Mouse (Mus musculus) forebrain, embryonic 15.5 days (tissue): ENCODE results near the gene AL607142.1. TPM values are rescaled to one million over a fixed set of nuclear protein-coding genes. Genes with fewer than 3 reads are reported as not detected.
A peak's percentile ranks its signal among the peaks of the same experiment; 100 is the strongest.

Experiments
- ATAC-seq: fragments of 200-750 bp; cut with Nextera tagmentation; replicated peaks from 2 replicates; pipeline ENCODE4 v1.8.0; 2017; ENCODE audit warnings: mild to moderate bottlenecking, moderate TSS enrichment, moderate library complexity
- H3K27ac ChIP-seq: fragments of 300-500 bp; sonication (generic); replicated peaks from 2 replicates; pipeline ENCODE4 v1.5.1; 2015; ENCODE audit warnings: mild to moderate bottlenecking, inconsistent platforms
- H3K27me3 ChIP-seq: fragments of 300-500 bp; sonication (generic); 2 replicates; pipeline ENCODE4 v1.6.1; 2015; ENCODE audit warnings: inconsistent platforms
- H3K36me3 ChIP-seq: fragments of 300-500 bp; sonication (generic); 2 replicates; pipeline ENCODE4 v1.6.1; 2015; ENCODE audit warnings: mild to moderate bottlenecking, inconsistent platforms
- H3K4me1 ChIP-seq: fragments of 300-500 bp; sonication (generic); 2 replicates; pipeline ENCODE4 v1.6.1; 2015; ENCODE audit warnings: inconsistent platforms
- H3K4me2 ChIP-seq: fragments of 300-500 bp; sonication (generic); replicated peaks from 2 replicates; pipeline ENCODE4 v1.6.1; 2015; ENCODE audit warnings: mild to moderate bottlenecking, inconsistent platforms
- H3K4me3 ChIP-seq: fragments of 300-500 bp; sonication (generic); 2 replicates; pipeline ENCODE4 v1.5.1; 2015; ENCODE audit warnings: mild to moderate bottlenecking, inconsistent platforms
- H3K9ac ChIP-seq: fragments of 300-500 bp; sonication (generic); replicated peaks from 2 replicates; pipeline ENCODE4 v1.6.1; 2015; ENCODE audit warnings: mild to moderate bottlenecking, inconsistent platforms
- H3K9me3 ChIP-seq: fragments of 300-500 bp; sonication (generic); 2 replicates; pipeline ENCODE4 v1.6.1; 2016; ENCODE audit warnings: inconsistent platforms
- WGBS: fragments of 180-500 bp; shearing (Covaris S2); methylation state at CpG from one replicate; pipeline ENCODE4 v1.1.7; 2015; ENCODE audit warnings: mixed read lengths; 5-methylcytosine and 5-hydroxymethylcytosine counted together
- polyA plus RNA-seq: library from polyadenylated mRNA; unstranded; fragments of >200 nt; fragmentation: Nextera tagmentation; extraction: Ambion mirVana; gene quantifications from 2 replicates; pipeline ENCODE4 v1.2.1, GENCODE M21; 2015

The AL607142.1 gene
- polyA plus RNA-seq, result not detected in 2 replicates

DNA sequence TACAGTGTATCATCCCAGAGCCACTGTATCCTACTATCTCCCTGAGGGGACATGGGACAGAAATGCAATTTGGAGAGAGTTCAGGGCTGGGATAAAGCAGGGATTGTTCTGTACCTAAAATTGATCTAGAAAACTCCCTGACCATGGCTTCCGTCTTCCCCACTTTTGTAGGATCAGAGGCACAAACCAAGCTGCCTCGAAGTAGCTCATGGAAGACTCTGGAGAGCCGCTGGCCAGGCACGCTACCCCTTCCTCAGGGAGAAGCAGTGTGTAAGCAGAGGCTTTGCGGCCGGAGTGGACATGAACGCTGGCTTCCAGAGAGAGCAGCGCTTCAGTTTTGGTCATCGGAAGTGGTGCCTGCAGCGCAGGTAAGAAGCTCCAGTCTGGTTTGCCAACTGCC lies at the start of gene AL607142.1:
Gene AL607142.1 (plus strand): TSS at position 301 of the 400 bp plus-strand sequence.
- H3K36me3 ChIP-seq, result no peaks in the 10 kb centered on the region
- no peak for ATAC-seq

DNA sequence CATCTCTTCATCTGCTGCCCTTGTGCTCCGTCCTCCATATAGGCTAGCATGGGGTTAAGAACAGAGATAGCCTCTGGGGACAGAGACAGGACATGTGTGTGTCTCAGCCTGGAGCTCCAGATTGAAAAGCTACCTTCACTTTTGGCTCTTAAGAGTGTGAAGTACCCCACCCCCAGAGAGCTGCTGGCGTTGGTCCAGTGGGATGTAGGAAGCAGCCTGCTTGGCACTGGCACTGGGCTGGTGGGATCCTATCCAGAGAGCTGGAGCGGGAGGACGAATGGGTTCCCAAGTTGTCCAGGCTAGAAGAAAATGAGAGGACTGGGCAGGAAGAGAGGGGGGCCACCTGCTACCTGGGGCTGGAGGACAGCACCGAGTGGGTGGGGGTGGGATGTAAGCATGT lies 46.4 kb upstream of the AL607142.1 start:
- no peak overlapping the region for H3K4me3 ChIP-seq
- no peaks in the 10 kb centered on the region for H3K9me3 ChIP-seq
- ATAC-seq, result 0 out of 2 replicates have a peak, but pooled peaks have one; percentile 51
- H3K4me1 ChIP-seq, result peaks cover 14% of the 10 kb centered on the region
- no peak overlapping the region for H3K4me2 ChIP-seq
- peak overlapping the region; percentile 53 for H3K27ac ChIP-seq
- no peak overlapping the region for H3K9ac ChIP-seq
- no peaks in the 10 kb centered on the region for H3K36me3 ChIP-seq
- 58% methylated on average over 5 of the region's 5 CpGs for WGBS
- no peaks in the 10 kb centered on the region for H3K27me3 ChIP-seq

More for the DNA sequence above, at the start of gene AL607142.1:
- Histone ChIP-seq H3K4me2 (no peak within 1 kb of the TSS), H3K27me3 (no peaks in the 10 kb centered on the region), H3K27ac (no peak within 1 kb of the TSS), H3K4me3 (no peak within 1 kb of the TSS), H3K4me1 (no peaks in the 10 kb centered on the region), H3K9ac (no peak within 1 kb of the TSS), H3K9me3 (no peaks in the 10 kb centered on the region)
- 88% methylated on average over 10 of the region's 10 CpGs for WGBS

DNA sequence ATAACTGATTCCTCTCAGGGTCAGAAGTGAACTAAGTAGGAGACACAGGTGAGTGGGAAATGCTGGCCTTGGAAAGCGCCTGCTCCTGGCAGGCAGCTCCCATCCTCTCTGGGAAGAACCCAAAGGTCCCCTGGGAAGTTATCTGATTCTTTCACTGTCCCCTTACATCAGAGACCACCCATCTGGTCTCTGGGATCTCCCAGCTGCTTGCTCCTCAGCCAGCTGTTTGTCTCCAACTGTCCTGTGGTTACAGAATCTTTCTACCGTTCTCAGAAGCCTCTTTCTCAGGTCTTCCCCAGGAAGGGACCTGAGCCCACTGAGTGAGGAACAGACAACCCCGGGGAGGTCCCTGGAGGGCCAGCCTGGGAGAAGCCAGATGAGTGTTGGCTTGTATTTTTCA lies 42.4 kb upstream of the AL607142.1 start:
- Histone ChIP-seq H3K4me2 (no peak overlapping the region), H3K27ac (peak overlapping the region; percentile 72), H3K4me1 (peaks cover 27% of the 10 kb centered on the region), H3K36me3 (no peaks in the 10 kb centered on the region), H3K9ac (no peak overlapping the region), H3K27me3 (no peaks in the 10 kb centered on the region), H3K9me3 (no peaks in the 10 kb centered on the region), H3K4me3 (no peak overlapping the region)
- 63% methylated on average over 3 of the region's 3 CpGs for WGBS
- ATAC-seq, result no peak

DNA sequence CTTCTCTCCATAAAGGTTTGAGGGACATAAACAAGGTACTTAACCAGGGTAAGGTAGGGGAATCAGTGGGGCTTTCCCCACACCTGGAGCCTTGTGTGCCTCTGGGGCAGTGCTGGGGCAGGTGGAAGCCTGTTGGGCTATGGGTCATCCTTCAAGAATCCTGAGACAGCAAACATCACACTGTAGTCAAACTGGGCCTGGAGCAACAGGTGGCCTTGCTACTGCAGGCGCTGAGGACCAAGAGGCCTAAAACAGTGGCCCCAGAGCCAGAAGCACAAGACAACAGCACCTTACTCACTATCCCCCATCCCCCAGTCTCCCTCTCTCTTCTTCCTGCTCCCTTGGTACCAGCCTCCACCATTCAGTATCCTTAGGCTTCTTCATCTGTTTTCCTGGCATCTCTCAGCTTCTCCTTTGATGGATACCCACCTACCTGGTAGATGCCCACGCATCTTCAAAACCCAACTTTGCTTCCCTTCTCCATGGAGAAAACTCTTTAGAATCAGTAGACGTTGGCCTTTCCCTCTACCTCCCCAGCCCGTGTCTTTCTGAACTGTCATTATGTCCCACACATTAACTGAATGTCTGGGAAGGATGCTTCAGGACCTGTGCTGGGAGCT lies 41.5 kb upstream of the AL607142.1 start:
- H3K4me1 ChIP-seq, result peaks cover 26% of the 10 kb centered on the region
- H3K4me2 ChIP-seq, result no peak overlapping the region
- WGBS, result 93% methylated on average over 4 of the region's 4 CpGs
- no peaks in the 10 kb centered on the region for H3K9me3 ChIP-seq
- H3K27me3 ChIP-seq, result no peaks in the 10 kb centered on the region
- peak overlapping the region; percentile 88 for H3K27ac ChIP-seq
- H3K9ac ChIP-seq, result no peak overlapping the region
- H3K4me3 ChIP-seq, result no peak overlapping the region
- H3K36me3 ChIP-seq, result no peaks in the 10 kb centered on the region
- ATAC-seq, result no peak

DNA sequence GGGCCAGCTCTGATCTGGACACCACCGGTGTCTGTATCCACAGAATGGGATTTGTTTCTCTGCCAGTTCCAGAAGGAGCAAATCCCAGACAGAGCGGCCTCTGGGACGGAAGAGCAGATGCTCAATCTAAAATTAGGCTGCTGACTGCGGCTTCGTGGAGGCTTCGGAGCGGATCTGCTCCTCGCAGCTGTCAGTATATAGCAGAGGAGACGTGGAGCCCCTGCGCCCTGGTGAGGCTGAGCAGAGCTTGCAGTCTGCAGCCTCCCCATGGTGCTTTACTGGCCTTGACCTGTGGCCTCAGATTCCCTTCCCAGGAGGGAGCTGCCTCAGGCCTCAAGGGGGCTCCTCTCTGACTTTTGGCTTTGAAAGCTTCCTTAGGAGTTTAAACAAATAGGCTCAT lies 40.7 kb upstream of the AL607142.1 start:
- Histone ChIP-seq H3K27ac (peak overlapping the region; percentile 88), H3K4me3 (no peak overlapping the region), H3K36me3 (no peaks in the 10 kb centered on the region), H3K4me2 (no peak overlapping the region), H3K9me3 (no peaks in the 10 kb centered on the region), H3K4me1 (peaks cover 21% of the 10 kb centered on the region), H3K27me3 (no peaks in the 10 kb centered on the region), H3K9ac (no peak overlapping the region)
- ATAC-seq, result peak; percentile 84
- 53% methylated on average over 10 of the region's 10 CpGs for WGBS

DNA sequence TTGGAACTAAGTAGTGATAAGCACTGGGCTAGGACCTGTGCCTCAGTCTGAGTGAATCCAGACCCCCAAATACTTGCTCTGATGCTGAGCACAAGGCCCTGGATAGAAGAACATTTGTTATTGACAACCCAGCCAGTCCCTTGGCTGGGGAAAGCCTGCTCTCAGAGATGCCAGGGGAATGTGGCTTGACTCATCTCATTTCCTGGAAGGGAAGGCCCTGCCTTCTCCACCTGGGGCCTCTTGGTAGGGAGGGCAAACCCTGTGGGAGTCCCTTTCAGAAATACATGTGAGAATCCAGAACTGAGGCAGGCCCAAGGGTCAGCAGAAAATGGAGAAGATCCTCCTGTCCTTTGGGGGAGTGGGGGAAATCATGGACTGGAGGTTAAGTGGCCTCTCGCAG lies 37.1 kb upstream of the AL607142.1 start:
- no peak for ATAC-seq
- Histone ChIP-seq H3K27ac (no peak overlapping the region), H3K9me3 (no peaks in the 10 kb centered on the region), H3K27me3 (no peaks in the 10 kb centered on the region), H3K9ac (no peak overlapping the region), H3K4me1 (peaks cover 26% of the 10 kb centered on the region), H3K4me3 (no peak overlapping the region), H3K36me3 (no peaks in the 10 kb centered on the region), H3K4me2 (no peak overlapping the region)
- WGBS, result 85% methylated on average over 1 of the region's 1 CpGs

DNA sequence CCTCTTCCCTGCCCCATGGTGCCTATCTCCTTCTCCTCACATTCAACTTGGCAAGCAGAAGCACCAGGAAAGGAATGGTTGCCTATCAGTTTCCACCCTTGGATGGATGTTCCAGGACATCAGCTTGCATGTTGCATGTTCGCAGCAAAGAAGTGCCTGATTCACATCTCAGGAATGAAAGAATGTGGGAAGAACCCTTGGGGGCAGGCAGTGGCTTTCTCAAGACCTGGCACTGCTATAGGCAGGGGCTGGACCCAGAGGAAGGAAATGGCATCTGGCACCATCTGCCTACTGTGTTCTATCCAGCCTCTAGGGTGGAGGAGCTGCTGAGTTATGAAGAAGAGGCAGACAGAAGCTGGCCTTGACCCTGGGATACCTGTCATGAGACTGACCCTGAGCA lies 34.9 kb upstream of the AL607142.1 start:
- no peaks in the 10 kb centered on the region for H3K9me3 ChIP-seq
- 89% methylated on average over 1 of the region's 1 CpGs for WGBS
- no peak overlapping the region for H3K4me2 ChIP-seq
- H3K27me3 ChIP-seq, result peaks cover 15% of the 10 kb centered on the region
- no peak overlapping the region for H3K9ac ChIP-seq
- H3K27ac ChIP-seq, result no peak overlapping the region
- H3K4me3 ChIP-seq, result no peak overlapping the region
- no peak for ATAC-seq
- H3K4me1 ChIP-seq, result peaks cover 22% of the 10 kb centered on the region
- H3K36me3 ChIP-seq, result no peaks in the 10 kb centered on the region

DNA sequence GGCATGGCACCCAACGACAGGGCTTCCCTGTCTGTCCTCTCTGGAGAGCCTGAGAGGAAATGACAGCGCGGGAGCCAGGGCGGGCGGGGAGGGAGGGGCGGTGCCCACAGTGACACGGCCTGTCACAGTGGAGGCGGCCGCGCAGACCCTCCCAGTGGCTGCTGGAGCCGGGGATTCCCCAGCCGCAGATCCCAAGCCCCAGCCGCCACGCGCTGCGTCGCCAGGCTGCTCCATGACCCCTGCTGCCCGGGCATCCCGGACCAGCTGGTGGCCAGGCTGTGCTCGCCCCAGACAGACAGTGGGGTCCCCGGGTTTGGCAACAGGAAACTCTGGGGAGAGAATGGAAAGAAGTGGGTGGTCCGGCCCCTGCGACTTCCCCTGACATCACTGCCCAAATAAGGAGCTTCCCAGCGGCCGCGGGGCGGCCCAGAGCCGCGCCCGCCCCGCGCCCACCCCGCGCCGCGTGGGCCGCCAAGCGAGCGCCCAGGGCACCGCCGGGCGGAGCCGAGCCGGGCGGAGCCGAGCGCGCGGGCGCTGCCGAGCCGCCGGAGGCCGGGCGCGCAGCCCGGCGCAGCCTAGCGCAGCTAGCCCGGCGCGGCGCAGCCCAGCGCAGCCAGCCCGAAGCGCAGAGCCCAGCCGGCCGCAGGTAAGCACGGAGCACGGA lies 32.3 kb upstream of the AL607142.1 start:
- WGBS, result under 1% methylated on average over 46 of the region's 70 CpGs
- H3K27me3 ChIP-seq, result peaks cover 15% of the 10 kb centered on the region

DNA sequence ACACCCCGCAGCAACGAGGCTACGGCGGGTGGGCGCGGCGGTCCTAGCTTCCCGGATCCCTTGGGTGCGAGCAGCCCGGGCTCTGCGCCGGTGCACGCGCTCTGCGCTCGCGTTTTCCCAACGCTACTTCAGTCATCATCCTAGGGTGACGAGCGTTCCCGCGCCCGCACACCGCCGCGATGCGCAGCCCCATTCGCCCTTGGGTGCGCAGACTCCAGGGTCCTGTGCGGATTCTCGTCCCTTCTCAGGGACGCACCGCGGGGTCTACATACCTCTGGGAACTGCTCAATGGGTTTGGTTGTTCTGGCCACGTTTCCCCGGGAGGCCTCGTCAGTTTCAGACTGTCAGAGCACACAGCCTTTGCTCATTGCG lies 31.8 kb upstream of the AL607142.1 start:
- Histone ChIP-seq H3K4me2 (peak overlapping the region; percentile 90), H3K4me1 (peaks cover 36% of the 10 kb centered on the region), H3K27me3 (peaks cover 15% of the 10 kb centered on the region), H3K4me3 (peak overlapping the region; percentile 66), H3K9ac (peak overlapping the region; percentile 64), H3K36me3 (no peaks in the 10 kb centered on the region), H3K9me3 (no peaks in the 10 kb centered on the region), H3K27ac (peak overlapping the region; percentile 89)
- WGBS, result under 1% methylated on average over 35 of the region's 38 CpGs
- ATAC-seq, result peak; percentile 75

More for the DNA sequence above, 32.3 kb upstream of the AL607142.1 start:
- peak overlapping the region; percentile 66 for H3K4me3 ChIP-seq
- no peaks in the 10 kb centered on the region for H3K9me3 ChIP-seq
- H3K4me2 ChIP-seq, result peak overlapping the region; percentile 90
- H3K27ac ChIP-seq, result peak overlapping the region; percentile 89
- ATAC-seq, result peak; percentile 82
- H3K36me3 ChIP-seq, result no peaks in the 10 kb centered on the region
- peaks cover 33% of the 10 kb centered on the region for H3K4me1 ChIP-seq
- peak overlapping the region; percentile 64 for H3K9ac ChIP-seq

DNA sequence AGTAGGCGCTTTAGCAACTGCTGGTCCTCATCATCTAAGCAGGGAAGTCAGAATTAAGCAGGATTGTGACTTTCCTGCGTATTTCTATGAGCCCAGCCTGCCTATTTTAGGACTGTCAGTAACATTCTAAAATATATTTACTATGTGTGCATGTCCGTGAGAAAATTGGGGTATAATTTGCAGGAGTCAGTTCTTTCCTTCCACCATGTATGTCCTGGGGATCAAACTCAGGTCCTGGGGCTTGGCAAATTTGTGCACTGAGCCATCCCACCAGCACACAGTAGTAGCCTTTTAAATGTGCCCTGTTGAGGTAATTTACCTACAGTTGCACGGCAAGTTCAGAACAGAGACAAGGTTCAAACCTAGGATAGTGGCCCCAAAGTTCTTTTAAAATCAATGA lies 28.5 kb upstream of the AL607142.1 start:
- Histone ChIP-seq H3K9ac (no peak overlapping the region), H3K27ac (no peak overlapping the region), H3K4me1 (peaks cover 37% of the 10 kb centered on the region), H3K9me3 (no peaks in the 10 kb centered on the region), H3K27me3 (peaks cover 15% of the 10 kb centered on the region), H3K4me2 (no peak overlapping the region), H3K4me3 (no peak overlapping the region), H3K36me3 (no peaks in the 10 kb centered on the region)
- ATAC-seq, result no peak
- 81% methylated on average over 4 of the region's 4 CpGs for WGBS

DNA sequence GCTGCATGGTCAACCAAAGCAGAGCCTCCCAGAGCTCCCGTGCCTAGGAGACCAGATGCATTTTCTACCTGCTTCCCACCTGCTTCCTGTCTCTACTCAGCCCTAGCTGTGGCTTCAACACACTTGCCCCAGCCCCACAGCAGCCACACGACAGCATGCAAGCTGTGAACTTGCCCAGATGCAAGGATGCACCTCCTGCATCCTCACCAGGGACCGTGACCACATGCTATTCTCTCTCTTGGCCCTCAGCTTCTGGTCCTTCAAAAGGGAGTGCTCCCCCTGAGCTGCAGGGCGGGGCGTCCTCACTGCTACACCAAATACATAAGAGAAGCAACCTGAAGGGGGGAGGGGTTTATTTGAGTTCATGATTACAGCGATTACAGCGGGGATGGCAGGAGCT lies 27.8 kb upstream of the AL607142.1 start:
- Histone ChIP-seq H3K27me3 (peaks cover 15% of the 10 kb centered on the region), H3K4me1 (peaks cover 36% of the 10 kb centered on the region), H3K9me3 (no peaks in the 10 kb centered on the region), H3K36me3 (no peaks in the 10 kb centered on the region), H3K4me2 (no peak overlapping the region), H3K4me3 (no peak overlapping the region), H3K9ac (no peak overlapping the region), H3K27ac (no peak overlapping the region)
- no peak for ATAC-seq
- 55% methylated on average over 7 of the region's 7 CpGs for WGBS

DNA sequence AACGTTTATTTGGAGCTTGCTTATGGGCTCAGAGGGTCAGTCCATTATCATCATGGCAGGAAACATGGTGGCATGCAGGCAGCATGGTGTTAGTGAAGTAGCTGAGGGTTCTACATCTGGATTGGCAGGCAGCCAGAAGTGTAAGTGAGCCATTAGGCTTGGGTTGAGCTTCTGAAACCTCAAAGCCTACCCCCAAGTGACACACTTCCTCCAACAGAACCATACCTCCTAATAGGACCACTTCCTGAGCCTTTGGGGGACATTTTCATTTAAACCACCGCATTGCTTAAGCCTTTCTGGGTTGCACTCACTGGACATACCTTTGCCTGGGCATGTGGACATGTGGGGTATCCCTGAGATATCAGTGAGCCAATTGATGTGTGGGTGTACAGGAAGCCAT lies 23.3 kb upstream of the AL607142.1 start:
- Histone ChIP-seq H3K4me3 (no peak overlapping the region), H3K9ac (no peak overlapping the region), H3K9me3 (no peaks in the 10 kb centered on the region), H3K27ac (no peak overlapping the region), H3K27me3 (no peaks in the 10 kb centered on the region), H3K4me1 (peaks cover 35% of the 10 kb centered on the region), H3K4me2 (no peak overlapping the region), H3K36me3 (no peaks in the 10 kb centered on the region)
- WGBS, result 78% methylated on average over 2 of the region's 2 CpGs
- ATAC-seq, result no peak
